Mouse (Mus musculus) T-helper 17 cell (primary cell): ENCODE results near the gene Ildr2.

ENCODE experiments used
- in situ Hi-C, 2 experiments: fragments of 300-600 bp; cut with MboI, MseI; formaldehyde crosslinking; loops; 1 replicate in 1 of 2; 2 replicates in 1 of 2; pipeline ENCODE4 v1.15.1; 2025; ENCODE audit warnings: high pct_unique_total_duplicates in 2 of 2

Gene Ildr2

GRCm38 (mm10) chr1:166253898-166254894 lies at the start of gene Ildr2:
Gene Ildr2 (plus strand): TSS chr1:166254139.
- in situ Hi-C loops = no loop called here

GRCm38 (mm10) chr1:166204171-166204570 lies 49.8 kb upstream of the Ildr2 start:
- in situ Hi-C loops = loop anchor here in 1 of 2 experiments (10.0 kb wide), 1 partner anchor 1159 kb away; no protein-coding TSS in a partner anchor

DNA sequence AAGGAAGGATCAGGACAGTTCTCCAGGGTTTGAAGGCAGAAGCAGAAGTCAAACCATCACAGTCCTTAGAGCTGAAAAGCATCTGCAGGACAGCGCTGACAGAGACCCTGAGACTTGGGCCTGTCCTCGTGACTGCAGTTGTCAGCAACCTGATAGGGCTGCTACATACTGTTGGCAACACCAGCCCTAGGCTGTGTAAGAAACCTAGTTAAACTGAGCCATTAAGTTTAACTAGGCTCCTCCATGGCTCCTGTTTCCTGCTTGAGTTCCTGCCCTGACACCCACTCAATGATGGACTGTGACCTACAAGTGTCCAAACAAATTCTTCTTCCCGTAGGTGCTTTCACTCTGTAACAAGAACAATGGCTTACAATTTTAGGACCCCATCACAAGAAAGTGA lies 48.8 kb upstream of the Ildr2 start:
- in situ Hi-C loops = loop anchor here in 1 of 2 experiments (10.0 kb wide), 1 partner anchor 1160 kb away; no protein-coding TSS in a partner anchor

DNA sequence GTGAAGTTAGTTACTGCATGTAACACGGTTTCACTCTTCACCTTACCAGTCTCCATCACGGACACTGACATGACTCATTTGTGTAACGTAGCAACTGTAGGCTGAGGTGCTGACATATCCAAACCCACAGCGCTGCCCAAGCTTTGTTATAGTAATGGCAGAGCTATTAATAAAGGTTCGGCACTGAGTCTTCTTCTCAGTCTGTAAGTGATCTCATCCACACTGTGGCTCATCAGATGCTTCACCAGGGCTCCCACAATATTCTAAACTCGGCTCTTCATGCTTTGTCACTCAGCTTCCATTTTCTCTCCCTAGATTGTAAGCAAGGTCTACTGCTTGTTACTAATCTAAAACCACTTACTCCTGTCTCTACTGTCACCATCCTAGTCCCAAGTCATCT lies 44.6 kb upstream of the Ildr2 start:
- in situ Hi-C loops = loop anchor here in 1 of 2 experiments (10.0 kb wide), 1 partner anchor 1165 kb away; no protein-coding TSS in a partner anchor

GRCm38 (mm10) chr1:166214181-166214580 lies 39.8 kb upstream of the Ildr2 start:
- in situ Hi-C loops = no loop called here

GRCm38 (mm10) chr1:166238315-166238969 lies 15.5 kb upstream of the Ildr2 start, which contains the start of gene Mael:
Gene Mael (minus strand): TSS chr1:166238747.
- in situ Hi-C loops = loop anchor here in 1 of 2 experiments (5.0 kb wide), 1 partner anchor 51 kb away; no protein-coding TSS in a partner anchor

GRCm38 (mm10) chr1:166244285-166244684 lies 9.7 kb upstream of the Ildr2 start:
- in situ Hi-C loops = no loop called here

- in situ Hi-C loops = no loop called here
These were observed 1.2 kb downstream of the Ildr2 start for GRCm38 (mm10) chr1:166255091-166255490.

GRCm38 (mm10) chr1:166255651-166256050 lies 1.7 kb downstream of the Ildr2 start:
- in situ Hi-C loops = no loop called here

GRCm38 (mm10) chr1:166256302-166256701 lies 2.4 kb downstream of the Ildr2 start:
- in situ Hi-C loops = no loop called here

GRCm38 (mm10) chr1:166256898-166257297 lies 3.0 kb downstream of the Ildr2 start:
- in situ Hi-C loops = no loop called here

GRCm38 (mm10) chr1:166259526-166259925 lies 5.6 kb downstream of the Ildr2 start:
- in situ Hi-C loops = no loop called here

GRCm38 (mm10) chr1:166266001-166266705 lies 12.2 kb downstream of the Ildr2 start:
- in situ Hi-C loops = no loop called here

DNA sequence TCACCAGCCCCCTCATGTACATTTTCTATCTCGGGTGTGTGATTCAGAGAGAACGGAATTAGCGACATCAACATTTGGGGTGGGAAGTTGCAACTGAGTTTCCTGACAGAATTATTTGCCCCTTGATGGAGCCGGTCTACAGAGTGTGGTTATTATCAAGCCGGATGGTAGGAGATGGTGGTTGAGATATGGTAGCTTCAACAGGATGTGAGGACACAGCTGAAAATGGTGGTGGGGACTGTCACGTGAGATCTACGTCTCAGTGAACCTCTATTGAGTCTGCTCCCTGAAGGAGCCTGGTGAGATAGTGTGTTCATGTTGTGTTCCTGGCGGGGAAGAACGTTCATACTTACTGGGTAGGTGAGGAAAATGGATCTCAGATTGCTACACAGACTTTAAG lies 13.0 kb downstream of the Ildr2 start:
- in situ Hi-C loops = no loop called here

DNA sequence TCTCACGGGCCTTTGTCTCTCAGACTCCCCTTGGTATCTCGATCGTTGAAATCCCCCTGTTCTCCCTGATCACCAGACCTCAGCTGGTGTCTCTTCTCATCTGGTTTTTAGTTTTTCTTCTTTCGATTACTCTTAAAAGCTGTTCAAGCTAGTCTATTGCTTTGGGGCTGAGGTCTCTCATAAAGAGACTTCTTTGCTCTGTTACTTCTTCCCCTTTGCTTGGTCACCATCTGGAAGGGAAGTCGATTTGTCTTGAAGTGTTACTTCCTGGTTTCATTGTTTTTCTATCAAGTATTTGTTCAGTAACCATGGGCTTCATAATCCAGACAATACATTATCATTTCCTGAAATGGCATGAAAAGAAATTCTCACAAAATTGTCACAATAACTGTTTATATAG lies 14.3 kb downstream of the Ildr2 start:
- in situ Hi-C loops = no loop called here

- in situ Hi-C loops = no loop called here
These were observed 24.8 kb downstream of the Ildr2 start for GRCm38 (mm10) chr1:166278786-166279185.

DNA sequence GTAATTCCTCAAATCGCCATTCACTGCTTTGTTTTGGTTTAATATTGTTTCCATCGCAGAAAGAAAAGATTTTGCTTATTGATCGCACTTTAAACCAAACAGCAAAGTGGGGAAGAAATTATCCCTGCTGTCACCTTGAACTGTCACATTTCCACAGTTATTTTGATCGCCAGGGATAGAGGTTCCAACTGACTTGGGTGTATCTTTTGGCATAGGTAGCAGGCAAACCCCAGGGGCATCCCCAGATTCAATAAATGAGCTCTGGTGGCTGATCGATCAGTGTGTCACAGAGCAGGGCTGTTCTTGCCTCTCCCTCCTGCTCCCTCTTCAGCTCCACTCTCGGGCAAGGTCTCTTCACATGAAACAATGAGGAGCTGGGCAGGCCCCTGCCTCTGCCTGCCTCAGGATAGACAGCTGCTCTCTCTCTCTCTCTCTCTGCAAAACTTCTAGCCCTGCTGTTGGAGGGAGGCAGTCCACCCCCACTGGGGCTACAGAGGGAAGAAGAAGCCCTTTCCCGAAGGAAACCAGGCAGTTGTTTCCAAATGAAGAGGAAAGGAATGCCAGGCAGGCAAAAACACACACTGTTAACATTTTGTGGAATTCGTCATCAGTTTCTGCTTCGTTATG lies 25.8 kb downstream of the Ildr2 start:
- in situ Hi-C loops = no loop called here

GRCm38 (mm10) chr1:166280566-166280965 lies 26.6 kb downstream of the Ildr2 start:
- in situ Hi-C loops = no loop called here

- in situ Hi-C loops = no loop called here
These were observed 27.3 kb downstream of the Ildr2 start for GRCm38 (mm10) chr1:166281287-166281686.

DNA sequence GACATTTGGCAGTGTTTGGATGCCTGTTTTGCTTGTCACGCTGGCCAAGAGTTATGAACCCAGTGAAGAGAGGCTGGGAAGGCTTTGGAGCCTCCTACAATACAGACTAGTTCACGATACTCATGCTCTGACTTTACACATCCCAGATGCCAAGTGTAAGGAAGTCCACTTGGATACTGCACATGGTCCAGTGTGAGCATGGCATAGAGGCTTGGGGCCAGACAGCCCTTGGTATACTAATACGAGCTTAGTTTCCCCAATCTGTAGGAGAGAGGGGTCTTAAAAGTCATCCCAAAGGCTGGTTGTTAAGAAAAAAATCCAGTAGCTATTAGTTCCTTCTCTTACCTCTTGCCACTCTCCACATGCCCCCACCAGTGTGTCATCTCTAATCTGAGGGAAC lies 27.9 kb downstream of the Ildr2 start:
- in situ Hi-C loops = no loop called here

- in situ Hi-C loops = no loop called here
These were observed 28.8 kb downstream of the Ildr2 start for GRCm38 (mm10) chr1:166282597-166283210.
